Mouse (Mus musculus): ENCODE measurements around the gene Tmcc1.

GRCm38 (mm10) chr6:116007561-116008173, 185.6 kb downstream of the Tmcc1 start:
- TF ChIP-seq CTCF (IDR thresholded peaks at IDR 0.05), result peak; percentile 87
- no peak for TF ChIP-seq EP300 (IDR thresholded peaks at IDR 0.05)

All from lung, postnatal 0 days (tissue).